Mouse (Mus musculus) limb, embryonic 14.5 days (tissue): ENCODE data around the gene Srsf2. TPM values are rescaled to one million over a fixed set of nuclear protein-coding genes. Genes with fewer than 3 reads are reported as not detected.

ENCODE experiments used
- ATAC-seq: fragments of 200-750 bp; cut with Nextera tagmentation; 2 replicates; pipeline ENCODE4 v1.8.0; 2017; ENCODE audit warnings: low read depth, moderate number of reproducible peaks, moderate TSS enrichment; ENCODE audit not compliant: low FRiP score
- DNase-seq: peaks from one replicate; pipeline ENCODE4 v3.0.0-alpha.2; 2015; ENCODE audit warnings: low spot score
- H3K27ac ChIP-seq: fragments of 300-500 bp; sonication (generic); replicated peaks from 2 replicates; pipeline ENCODE4 v1.5.1; 2014; ENCODE audit warnings: low read depth, mild to moderate bottlenecking, low read length, moderate library complexity, mixed read lengths
- H3K27me3 ChIP-seq: fragments of 300-500 bp; sonication (generic); 2 replicates; pipeline ENCODE4 v1.6.1; 2014; ENCODE audit warnings: low read length, mixed read lengths; ENCODE audit not compliant: control insufficient read depth, insufficient read depth
- H3K36me3 ChIP-seq: fragments of 300-500 bp; sonication (generic); 2 replicates; pipeline ENCODE4 v1.6.1; 2014; ENCODE audit warnings: mild to moderate bottlenecking, low read length, moderate library complexity, mixed read lengths; ENCODE audit not compliant: control insufficient read depth, insufficient read depth
- H3K4me1 ChIP-seq: fragments of 300-500 bp; sonication (generic); 2 replicates; pipeline ENCODE4 v1.6.1; 2014; ENCODE audit warnings: antibody characterized with exemption, low read length, mixed read lengths; ENCODE audit not compliant: control insufficient read depth, insufficient read depth
- H3K4me2 ChIP-seq: fragments of 300-500 bp; sonication (generic); replicated peaks from 2 replicates; pipeline ENCODE4 v1.6.1; 2014; ENCODE audit warnings: low read depth, mild to moderate bottlenecking, low read length, moderate library complexity; ENCODE audit not compliant: severe bottlenecking
- H3K4me3 ChIP-seq: fragments of 300-500 bp; sonication (generic); replicated peaks from 2 replicates; pipeline ENCODE4 v1.5.1; 2014; ENCODE audit warnings: low read length
- H3K9ac ChIP-seq: fragments of 300-500 bp; sonication (generic); 2 replicates; pipeline ENCODE4 v1.6.1; 2014; ENCODE audit warnings: mild to moderate bottlenecking, low read depth, low read length, moderate library complexity; ENCODE audit not compliant: severe bottlenecking
- H3K9me3 ChIP-seq: fragments of 300-500 bp; sonication (generic); 2 replicates; pipeline ENCODE4 v1.6.1; 2016; ENCODE audit warnings: low read length; ENCODE audit not compliant: control insufficient read depth
- POLR2A ChIP-seq: fragments of 200-500 bp; IDR thresholded peaks from 2 replicates; pipeline ENCODE4 v1.8.0; 2012; ENCODE audit warnings: inconsistent platforms, mild to moderate bottlenecking, moderate library complexity, borderline replicate concordance; ENCODE audit not compliant: insufficient read depth, insufficient read length; ENCODE audit errors: extremely low read depth
- WGBS: fragments of 180-500 bp; shearing (Covaris S2); extraction: QIAGEN DNeasy Blood & Tissue Kit; methylation state at CpG from one replicate; pipeline ENCODE4 v1.1.7; 2014; 5-methylcytosine and 5-hydroxymethylcytosine counted together
- polyA plus RNA-seq, 2 experiments: library from polyadenylated mRNA; depleted of rRNA in 1 of 2; stranded (reverse) in 1 of 2; unstranded in 1 of 2; fragments of >200 nt; fragmentation: Nextera tagmentation in 1 of 2; extraction: Ambion mirVana in 1 of 2; gene quantifications; 2 replicates each; pipeline versions ENCODE4 v1.2.1 to v1.2.3; 2012 to 2014

Gene Srsf2
- polyA plus RNA-seq, 2 experiments = 776 to 791 TPM

GRCm38 (mm10) chr11:116807526-116807925 is 45.4 kb downstream of the Srsf2 start:
- no peak for ATAC-seq
- TF ChIP-seq POLR2A = no peak
- Histone ChIP-seq H3K9me3 (no peaks in the 10 kb centered on the region), H3K4me3 (no peak overlapping the region), H3K27ac (0 out of 2 replicates have a peak overlapping the region, but pooled peaks have one; percentile 50), H3K4me1 (peaks cover 13% of the 10 kb centered on the region), H3K4me2 (no peak overlapping the region), H3K36me3 (no peaks in the 10 kb centered on the region), H3K9ac (no peak overlapping the region), H3K27me3 (no peaks in the 10 kb centered on the region)
- DNase-seq = no peak
- WGBS = 81% methylated on average over 3 of the region's 3 CpGs

GRCm38 (mm10) chr11:116807116-116807515 is 45.8 kb downstream of the Srsf2 start:
- no peaks in the 10 kb centered on the region for H3K9me3 ChIP-seq
- H3K36me3 ChIP-seq = no peaks in the 10 kb centered on the region
- ATAC-seq (no peak), DNase-seq (no peak)
- 38% methylated on average over 7 of the region's 7 CpGs for WGBS
- H3K27ac ChIP-seq = no peak overlapping the region
- no peak for TF ChIP-seq POLR2A
- H3K9ac ChIP-seq = no peak overlapping the region
- no peaks in the 10 kb centered on the region for H3K27me3 ChIP-seq
- H3K4me2 ChIP-seq = no peak overlapping the region
- no peak overlapping the region for H3K4me3 ChIP-seq
- peaks cover 11% of the 10 kb centered on the region for H3K4me1 ChIP-seq

- Histone ChIP-seq H3K4me3 (no peak overlapping the region), H3K4me1 (peaks cover 8% of the 10 kb centered on the region; the same call in 1 of the 2 replicates), H3K4me2 (no peak overlapping the region), H3K27me3 (no peaks in the 10 kb centered on the region), H3K9me3 (no peaks in the 10 kb centered on the region), H3K36me3 (no peaks in the 10 kb centered on the region), H3K27ac (no peak overlapping the region), H3K9ac (no peak overlapping the region)
- 71% methylated on average over 15 of the region's 15 CpGs for WGBS
- TF ChIP-seq POLR2A = no peak
- ATAC-seq = no peak
- DNase-seq = no peak
These were observed 46.5 kb downstream of the Srsf2 start for GRCm38 (mm10) chr11:116806136-116807071.

- no peak overlapping the region for H3K27ac ChIP-seq
- no peaks in the 10 kb centered on the region for H3K27me3 ChIP-seq
- ATAC-seq = no peak
- no peak overlapping the region for H3K9ac ChIP-seq
- DNase-seq = no peak
- TF ChIP-seq POLR2A = no peak
- no peak overlapping the region for H3K4me2 ChIP-seq
- no peaks in the 10 kb centered on the region for H3K9me3 ChIP-seq
- peaks cover 3% of the 10 kb centered on the region; the same call in 1 of the 2 replicates for H3K4me1 ChIP-seq
- H3K36me3 ChIP-seq = no peaks in the 10 kb centered on the region
- H3K4me3 ChIP-seq = no peak overlapping the region
- 80% methylated on average over 5 of the region's 5 CpGs for WGBS
These were observed 50.2 kb downstream of the Srsf2 start for GRCm38 (mm10) chr11:116802709-116803108.

GRCm38 (mm10) chr11:116801106-116801505 is 51.8 kb downstream of the Srsf2 start:
- H3K4me2 ChIP-seq = no peak overlapping the region
- ATAC-seq (no peak), DNase-seq (no peak)
- 72% methylated on average over 5 of the region's 5 CpGs for WGBS
- H3K27me3 ChIP-seq = no peaks in the 10 kb centered on the region
- no peak overlapping the region for H3K27ac ChIP-seq
- no peak overlapping the region for H3K4me3 ChIP-seq
- H3K9ac ChIP-seq = no peak overlapping the region
- no peaks in the 10 kb centered on the region for H3K4me1 ChIP-seq
- TF ChIP-seq POLR2A = no peak
- no peaks in the 10 kb centered on the region for H3K36me3 ChIP-seq
- no peaks in the 10 kb centered on the region for H3K9me3 ChIP-seq

Other genes starting within 250 kb of the Srsf2 start
- gene Rhbdf2, start 226.1 kb downstream of the Srsf2 start, polyA plus RNA-seq (2012; rRNA removed) = 11.4 and 15.0 TPM in 2 replicates
- 5.0 and 5.5 TPM in 2 replicates for gene Rhbdf2, start 226.1 kb downstream of the Srsf2 start, polyA plus RNA-seq (2014; fragmentation: Nextera tagmentation; extraction: Ambion mirVana)
- gene Prcd, start 199.6 kb downstream of the Srsf2 start, polyA plus RNA-seq (2012; rRNA removed) = 0.38 and 0.85 TPM in 2 replicates
- 1.2 and 1.4 TPM in 2 replicates for gene Prcd, start 199.6 kb downstream of the Srsf2 start, polyA plus RNA-seq (2014; fragmentation: Nextera tagmentation; extraction: Ambion mirVana)
- gene Cygb, start 198.8 kb downstream of the Srsf2 start, polyA plus RNA-seq (2012; rRNA removed) = 12.1 and 12.3 TPM in 2 replicates
- 11.7 and 13.4 TPM in 2 replicates for gene Cygb, start 198.8 kb downstream of the Srsf2 start, polyA plus RNA-seq (2014; fragmentation: Nextera tagmentation; extraction: Ambion mirVana)
- gene St6galnac1, start 77.6 kb downstream of the Srsf2 start, polyA plus RNA-seq (2012; rRNA removed) = not detected in 2 replicates
- not detected in 2 replicates for gene St6galnac1, start 77.6 kb downstream of the Srsf2 start, polyA plus RNA-seq (2014; fragmentation: Nextera tagmentation; extraction: Ambion mirVana)
- 20.8 and 21.9 TPM in 2 replicates for gene Mxra7, start 25.0 kb downstream of the Srsf2 start, polyA plus RNA-seq (2012; rRNA removed)
- 11.0 and 13.9 TPM in 2 replicates for gene Mxra7, start 25.0 kb downstream of the Srsf2 start, polyA plus RNA-seq (2014; fragmentation: Nextera tagmentation; extraction: Ambion mirVana)
- 51.0 and 54.9 TPM in 2 replicates for gene Mettl23, start 9.8 kb downstream of the Srsf2 start, polyA plus RNA-seq (2012; rRNA removed)
- 77.9 and 84.1 TPM in 2 replicates for gene Mettl23, start 9.8 kb downstream of the Srsf2 start, polyA plus RNA-seq (2014; fragmentation: Nextera tagmentation; extraction: Ambion mirVana)
- 51.2 and 57.0 TPM in 2 replicates for gene Jmjd6, start 9.6 kb downstream of the Srsf2 start, polyA plus RNA-seq (2012; rRNA removed)
- gene Jmjd6, start 9.6 kb downstream of the Srsf2 start, polyA plus RNA-seq (2014; fragmentation: Nextera tagmentation; extraction: Ambion mirVana) = 68.0 and 77.8 TPM in 2 replicates
- gene Mfsd11, start 654 bp downstream of the Srsf2 start, polyA plus RNA-seq (2012; rRNA removed) = 35.0 and 41.5 TPM in 2 replicates
- gene Mfsd11, start 654 bp downstream of the Srsf2 start, polyA plus RNA-seq (2014; fragmentation: Nextera tagmentation; extraction: Ambion mirVana) = 46.0 and 47.2 TPM in 2 replicates
- gene Mgat5b, start 65.8 kb upstream of the Srsf2 start, polyA plus RNA-seq (2012; rRNA removed) = 3.6 and 6.7 TPM in 2 replicates
- gene Mgat5b, start 65.8 kb upstream of the Srsf2 start, polyA plus RNA-seq (2014; fragmentation: Nextera tagmentation; extraction: Ambion mirVana) = 0.78 and 1.1 TPM in 2 replicates